Mouse (Mus musculus) embryonic facial prominence, embryonic 14.5 days (tissue): ENCODE results near the gene Esrrg. TPM values are rescaled to one million over a fixed set of nuclear protein-coding genes. Genes with fewer than 3 reads are reported as not detected.

Experiments used
- ATAC-seq: fragments of 200-750 bp; cut with Nextera tagmentation; 2 replicates; pipeline ENCODE4 v1.8.0; 2017; ENCODE audit warnings: low read depth, moderate number of reproducible peaks, moderate TSS enrichment
- DNase-seq: peaks from one replicate; pipeline ENCODE4 v3.0.0-alpha.2; 2015; ENCODE audit warnings: low spot score
- H3K27ac ChIP-seq: fragments of 300-500 bp; sonication (generic); replicated peaks from 2 replicates; pipeline ENCODE4 v1.5.1; 2014; ENCODE audit warnings: low read depth, mild to moderate bottlenecking, low read length, moderate library complexity
- H3K27me3 ChIP-seq: fragments of 300-500 bp; sonication (generic); replicated peaks from 2 replicates; pipeline ENCODE4 v1.6.1; 2014; ENCODE audit warnings: low read length; ENCODE audit not compliant: control insufficient read depth, insufficient read depth
- H3K36me3 ChIP-seq: fragments of 300-500 bp; sonication (generic); 2 replicates; pipeline ENCODE4 v1.6.1; 2014; ENCODE audit warnings: low read length, mixed read lengths; ENCODE audit not compliant: control insufficient read depth, insufficient read depth
- H3K4me1 ChIP-seq: fragments of 300-500 bp; sonication (generic); 2 replicates; pipeline ENCODE4 v1.6.1; 2014; ENCODE audit warnings: antibody characterized with exemption, low read length; ENCODE audit not compliant: control insufficient read depth, insufficient read depth
- H3K4me2 ChIP-seq: fragments of 300-500 bp; sonication (generic); 2 replicates; pipeline ENCODE4 v1.6.1; 2014; ENCODE audit warnings: low read depth, mild to moderate bottlenecking, low read length, moderate library complexity, mixed read lengths
- H3K4me3 ChIP-seq: fragments of 300-500 bp; sonication (generic); 2 replicates; pipeline ENCODE4 v1.5.1; 2014; ENCODE audit warnings: low read depth, mild to moderate bottlenecking, low read length
- H3K9ac ChIP-seq: fragments of 300-500 bp; sonication (generic); 2 replicates; pipeline ENCODE4 v1.6.1; 2014; ENCODE audit warnings: low read depth, mild to moderate bottlenecking, low read length, moderate library complexity, mixed read lengths
- H3K9me3 ChIP-seq: fragments of 300-500 bp; sonication (generic); 2 replicates; pipeline ENCODE4 v1.6.1; 2016; ENCODE audit warnings: low read length; ENCODE audit not compliant: control insufficient read depth
- WGBS: fragments of 180-500 bp; shearing (Covaris S2); extraction: QIAGEN DNeasy Blood & Tissue Kit; methylation state at CpG from one replicate; pipeline ENCODE4 v1.1.7; 2014; 5-methylcytosine and 5-hydroxymethylcytosine counted together
- polyA plus RNA-seq: library from polyadenylated mRNA; unstranded; fragments of >200 nt; fragmentation: Nextera tagmentation; extraction: Ambion mirVana; gene quantifications from 2 replicates; pipeline ENCODE4 v1.2.1, GENCODE M21; 2014

Gene Esrrg
- polyA plus RNA-seq, 1 experiment from 2014 or later, result 3.1 TPM

DNA sequence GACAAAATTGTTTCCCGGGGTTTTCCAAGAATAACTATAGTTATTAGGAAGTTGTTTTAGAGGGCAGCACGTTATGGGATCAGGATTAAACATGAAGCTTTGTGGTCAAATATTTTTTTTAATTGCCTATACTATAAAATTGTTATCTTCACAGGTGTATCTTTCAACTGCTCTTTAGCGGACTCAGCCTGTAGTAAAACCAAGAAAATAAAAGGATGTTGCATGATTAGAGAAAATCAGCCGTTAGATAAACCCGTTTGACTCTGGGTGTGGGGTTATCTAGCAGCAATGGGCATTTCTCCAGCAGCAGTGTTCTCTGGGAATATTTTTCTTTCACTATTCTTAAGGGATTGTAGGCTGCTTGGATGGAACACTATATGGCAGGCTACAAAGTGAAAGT, 96.8 kb downstream of the Esrrg start:
- Histone ChIP-seq H3K4me2 (no peak overlapping the region), H3K4me3 (no peak overlapping the region), H3K27ac (no peak overlapping the region), H3K27me3 (no peaks in the 10 kb centered on the region), H3K9me3 (no peaks in the 10 kb centered on the region), H3K9ac (no peak overlapping the region), H3K36me3 (no peaks in the 10 kb centered on the region), H3K4me1 (no peaks in the 10 kb centered on the region)
- DNase-seq (no peak), ATAC-seq (no peak)
- 80% methylated on average over 5 of the region's 5 CpGs for WGBS

DNA sequence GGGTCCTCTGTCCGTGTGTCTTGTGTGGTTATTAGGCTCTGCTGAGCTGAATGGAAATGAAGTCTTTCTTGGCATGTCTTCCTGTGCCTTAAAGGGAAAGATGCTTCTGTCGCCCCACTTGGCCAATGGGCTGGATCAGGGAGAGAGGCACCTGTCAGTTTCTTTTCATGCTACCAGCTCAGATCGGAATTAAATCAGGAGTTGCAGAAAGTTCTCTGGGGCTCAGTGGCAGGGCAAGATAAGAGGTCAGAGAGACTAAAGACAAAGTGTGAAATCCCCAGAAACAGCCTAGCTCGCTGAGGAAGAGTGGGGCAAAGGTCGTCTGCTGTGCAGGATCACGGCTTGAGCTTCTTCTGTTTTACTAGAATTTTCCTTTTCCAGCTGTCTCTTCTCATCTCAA, 97.5 kb downstream of the Esrrg start:
- Histone ChIP-seq H3K4me2 (no peak overlapping the region), H3K4me3 (no peak overlapping the region), H3K27ac (no peak overlapping the region), H3K36me3 (no peaks in the 10 kb centered on the region), H3K4me1 (no peaks in the 10 kb centered on the region), H3K9ac (no peak overlapping the region), H3K27me3 (no peaks in the 10 kb centered on the region), H3K9me3 (no peaks in the 10 kb centered on the region)
- ATAC-seq (no peak), DNase-seq (no peak)
- WGBS, result 47% methylated on average over 6 of the region's 6 CpGs

DNA sequence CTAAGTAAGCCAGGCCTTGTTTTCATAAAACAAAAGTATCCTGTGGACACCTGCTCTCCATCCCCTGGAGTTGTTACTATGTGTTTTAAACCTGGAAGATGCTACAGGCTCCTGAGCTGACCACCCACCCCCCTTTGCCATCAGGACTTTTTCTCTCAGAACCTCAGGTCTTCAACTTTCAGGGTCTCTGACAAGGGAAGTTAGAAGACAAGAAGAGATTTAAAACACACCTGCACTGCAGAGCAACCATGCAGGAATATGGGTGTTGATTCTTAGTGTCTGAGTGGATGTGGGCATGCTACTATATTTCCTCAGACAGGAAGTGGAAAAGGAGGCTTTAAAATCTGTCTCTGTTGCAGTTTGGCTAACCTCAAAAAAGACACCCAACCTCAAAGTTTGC, 98.6 kb downstream of the Esrrg start:
- Histone ChIP-seq H3K36me3 (no peaks in the 10 kb centered on the region), H3K4me3 (no peak overlapping the region)
- no peak for DNase-seq

DNA sequence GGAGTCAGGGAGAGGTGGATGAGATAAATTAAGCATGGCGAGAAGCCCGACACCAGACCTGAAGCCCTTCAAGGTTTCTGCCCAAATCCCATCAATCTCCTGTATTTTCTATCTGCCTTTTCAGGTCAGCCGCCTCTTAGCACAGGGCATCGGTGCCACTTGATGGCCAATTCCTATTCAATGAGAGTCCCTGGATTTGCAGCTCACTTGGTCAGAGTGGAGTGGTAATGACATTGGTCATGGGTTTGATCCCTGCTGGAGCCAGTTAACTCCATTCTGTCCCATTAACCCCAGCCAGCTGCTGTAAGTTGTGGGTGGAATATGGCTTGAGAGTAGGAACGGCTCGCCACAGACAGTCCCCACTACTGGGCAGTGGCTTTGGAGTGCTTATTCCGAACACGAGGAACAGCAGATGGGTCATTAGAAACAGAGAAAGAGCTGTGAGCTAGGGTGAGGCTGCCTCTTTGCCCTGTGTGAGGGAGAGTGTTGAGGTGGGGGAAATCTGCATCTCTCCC, 101.9 kb downstream of the Esrrg start:
- Histone ChIP-seq H3K9me3 (no peaks in the 10 kb centered on the region), H3K4me2 (no peak overlapping the region), H3K36me3 (no peaks in the 10 kb centered on the region), H3K4me3 (no peak overlapping the region), H3K9ac (no peak overlapping the region), H3K27me3 (no peaks in the 10 kb centered on the region), H3K4me1 (no peaks in the 10 kb centered on the region), H3K27ac (no peak overlapping the region)
- ATAC-seq, result no peak
- 68% methylated on average over 8 of the region's 8 CpGs for WGBS
- no peak for DNase-seq

More for the DNA sequence above, 98.6 kb downstream of the Esrrg start:
- Histone ChIP-seq H3K27me3 (no peaks in the 10 kb centered on the region), H3K9me3 (no peaks in the 10 kb centered on the region), H3K27ac (no peak overlapping the region), H3K4me2 (no peak overlapping the region), H3K9ac (no peak overlapping the region), H3K4me1 (no peaks in the 10 kb centered on the region)
- ATAC-seq, result no peak

DNA sequence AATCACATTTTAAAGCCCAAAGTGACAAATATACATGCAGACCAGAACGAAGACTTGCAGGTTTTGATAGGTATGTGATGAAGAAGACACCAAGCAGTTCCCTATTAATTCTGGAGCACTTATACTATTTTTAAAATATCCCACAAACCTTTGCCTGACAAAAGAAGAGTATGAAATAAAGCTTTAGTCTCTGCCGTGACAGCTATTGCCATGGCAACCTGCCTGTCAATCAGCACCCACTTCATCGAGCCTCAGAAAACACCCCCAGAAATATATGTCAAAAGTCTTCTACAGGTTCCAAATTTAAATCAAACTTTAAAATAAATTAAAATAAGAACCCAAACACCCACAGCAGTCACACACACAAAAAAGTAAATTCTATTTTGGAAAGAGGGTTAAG, 112.4 kb downstream of the Esrrg start:
- no peak overlapping the region for H3K4me2 ChIP-seq
- H3K27me3 ChIP-seq, result no peaks in the 10 kb centered on the region
- no peak overlapping the region for H3K27ac ChIP-seq
- WGBS, result 63% methylated on average over 3 of the region's 3 CpGs
- H3K9me3 ChIP-seq, result no peaks in the 10 kb centered on the region
- DNase-seq, result no peak
- ATAC-seq, result no peak
- H3K36me3 ChIP-seq, result no peaks in the 10 kb centered on the region
- H3K4me3 ChIP-seq, result no peak overlapping the region
- no peak overlapping the region for H3K9ac ChIP-seq
- H3K4me1 ChIP-seq, result no peaks in the 10 kb centered on the region

DNA sequence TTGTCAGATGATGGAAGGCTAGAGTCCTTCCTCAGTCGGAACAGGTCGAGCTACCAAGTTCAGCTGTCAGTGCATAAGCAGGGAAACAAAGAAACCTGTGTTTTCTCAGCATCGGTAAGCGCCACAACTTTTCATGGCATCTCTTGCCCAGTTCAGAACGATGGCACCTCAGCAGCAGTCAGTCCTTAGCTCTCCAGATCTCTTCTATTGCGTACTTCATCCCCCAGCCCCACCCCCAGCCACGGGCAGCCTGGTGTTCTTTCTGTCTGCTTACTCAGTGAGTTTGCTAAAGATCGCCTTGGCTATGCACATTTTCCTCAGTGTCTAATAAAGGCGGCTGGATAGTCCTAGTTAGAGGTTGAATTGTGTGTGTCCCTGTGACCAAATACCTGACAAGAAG, 113.4 kb downstream of the Esrrg start:
- Histone ChIP-seq H3K36me3 (no peaks in the 10 kb centered on the region), H3K27me3 (no peaks in the 10 kb centered on the region), H3K4me2 (no peak overlapping the region), H3K9me3 (no peaks in the 10 kb centered on the region), H3K9ac (no peak overlapping the region), H3K4me3 (no peak overlapping the region), H3K4me1 (no peaks in the 10 kb centered on the region), H3K27ac (no peak overlapping the region)
- DNase-seq (no peak), ATAC-seq (no peak)
- 44% methylated on average over 9 of the region's 9 CpGs for WGBS

DNA sequence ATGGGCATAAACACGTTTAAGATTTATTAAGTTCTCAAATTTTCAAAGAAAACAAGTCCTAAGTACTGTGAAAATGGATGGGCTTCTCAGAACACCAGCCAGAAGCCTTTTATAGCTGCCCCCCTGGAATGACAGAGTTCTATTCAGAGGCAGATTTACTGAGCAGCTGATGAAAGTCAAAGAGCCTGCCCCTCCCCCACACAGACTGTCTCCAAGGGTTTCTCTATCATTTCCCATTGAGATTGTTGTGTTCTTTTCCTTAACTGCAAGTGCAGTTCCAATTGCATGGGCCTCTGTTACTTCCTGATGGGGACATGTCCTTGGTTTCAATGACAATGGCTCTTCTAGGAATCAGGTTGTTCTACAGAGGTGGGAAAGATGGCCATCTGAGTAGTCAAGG, 116.1 kb downstream of the Esrrg start:
- no peaks in the 10 kb centered on the region for H3K9me3 ChIP-seq
- H3K4me2 ChIP-seq, result no peak overlapping the region
- no peaks in the 10 kb centered on the region for H3K4me1 ChIP-seq
- no peaks in the 10 kb centered on the region for H3K36me3 ChIP-seq
- H3K27me3 ChIP-seq, result no peaks in the 10 kb centered on the region
- H3K9ac ChIP-seq, result no peak overlapping the region
- no peak overlapping the region for H3K4me3 ChIP-seq
- no peak for ATAC-seq
- H3K27ac ChIP-seq, result no peak overlapping the region
- DNase-seq, result no peak
- WGBS, result 24% methylated on average over 1 of the region's 1 CpGs

DNA sequence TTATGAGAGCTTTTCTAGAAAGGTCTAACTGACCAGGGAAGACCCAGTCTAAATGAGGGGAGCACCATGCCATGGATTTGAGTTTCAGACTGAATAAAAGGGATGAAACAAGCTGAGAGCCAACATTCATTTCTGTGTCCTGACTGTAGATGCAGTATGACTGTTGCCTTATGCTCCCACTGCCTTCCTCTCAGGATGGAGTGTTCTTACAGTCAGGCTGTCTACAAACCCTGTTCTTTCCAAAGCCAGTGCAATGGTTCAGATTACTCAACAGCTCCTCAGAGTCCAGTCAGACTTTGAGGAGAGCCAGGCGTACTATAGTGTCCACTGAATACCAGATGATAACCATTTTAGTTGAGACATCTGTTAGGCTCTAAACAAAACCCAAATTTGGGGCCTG, 116.8 kb downstream of the Esrrg start:
- 79% methylated on average over 1 of the region's 1 CpGs for WGBS
- no peaks in the 10 kb centered on the region for H3K27me3 ChIP-seq

DNA sequence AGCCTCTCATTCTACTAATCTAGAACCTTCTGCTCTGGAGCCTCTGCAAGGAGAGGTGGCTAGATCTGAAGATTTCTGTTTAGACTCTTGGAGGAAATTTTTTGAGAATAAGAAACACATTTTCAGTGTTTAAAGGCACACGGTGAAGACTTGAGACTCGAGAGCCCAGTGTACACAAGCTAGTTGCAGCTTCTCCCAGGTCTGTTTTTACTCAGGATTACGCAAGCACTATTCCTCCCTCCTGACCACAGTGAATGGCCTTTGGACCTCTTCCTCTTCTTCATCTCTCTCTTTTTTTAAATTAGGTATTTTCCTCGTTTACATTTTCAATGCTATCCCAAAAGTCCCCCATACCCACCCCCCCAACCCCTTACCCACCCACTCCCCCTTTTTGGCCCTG, 122.6 kb downstream of the Esrrg start:
- DNase-seq, result no peak
- Histone ChIP-seq H3K4me3 (no peak overlapping the region), H3K36me3 (no peaks in the 10 kb centered on the region), H3K9me3 (no peaks in the 10 kb centered on the region), H3K4me1 (no peaks in the 10 kb centered on the region), H3K27me3 (no peaks in the 10 kb centered on the region), H3K9ac (no peak overlapping the region), H3K4me2 (no peak overlapping the region), H3K27ac (no peak overlapping the region)
- no peak for ATAC-seq
- WGBS, result 77% methylated on average over 4 of the region's 4 CpGs

More for the DNA sequence above, 116.8 kb downstream of the Esrrg start:
- Histone ChIP-seq H3K4me3 (no peak overlapping the region), H3K36me3 (no peaks in the 10 kb centered on the region), H3K9ac (no peak overlapping the region), H3K4me2 (no peak overlapping the region), H3K27ac (no peak overlapping the region), H3K4me1 (no peaks in the 10 kb centered on the region), H3K9me3 (no peaks in the 10 kb centered on the region)
- DNase-seq (no peak), ATAC-seq (no peak)
